ENCODE assay signal across 8 mouse cellular contexts in the genomic region with DNA sequence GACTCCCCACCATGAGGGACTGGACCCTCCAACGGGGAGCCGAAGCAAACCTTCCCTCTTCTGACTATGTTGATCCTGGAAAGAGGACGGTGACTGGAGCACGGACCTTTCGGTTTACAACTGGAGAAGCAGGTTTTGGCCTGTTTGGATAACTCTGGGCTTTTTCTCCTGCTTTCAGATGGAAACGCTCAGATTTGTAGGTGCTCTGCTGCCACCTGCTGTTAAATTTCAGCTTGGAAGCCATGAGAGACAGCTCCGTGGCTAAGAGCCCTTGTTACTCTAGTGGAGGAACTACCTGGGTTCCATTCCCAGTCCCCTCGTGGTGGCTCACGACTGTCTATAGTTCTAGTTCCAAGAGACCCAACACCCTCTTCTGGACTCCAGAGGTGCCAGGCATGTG. TPM values are rescaled to one million over a fixed set of nuclear protein-coding genes. Genes with fewer than 3 reads are reported as not detected.
DNase-seq lines count a peak whose midpoint lies in the region; ATAC-seq and TF ChIP-seq lines count a peak whose summit lies in the region.

No protein-coding gene starts in this region.

- H3K4me2 ChIP-seq in lung, embryonic 16.5 days (ENCODE audit: low read depth, low read length), result no peak overlapping the region

- intact Hi-C loops in heart, postnatal 36 days (cut with DNase I), result loop anchor here (1.0 kb wide), 1 partner anchor 96 kb away; no protein-coding TSS in a partner anchor

- no peak overlapping the region for H3K27ac ChIP-seq in ES-Bruce4 (ENCODE audit: insufficient read depth, low read length)
- H3K27ac ChIP-seq in layer of hippocampus, adult 2 months, result no peak overlapping the region
- H3K27ac ChIP-seq in lung, embryonic 16.5 days (ENCODE audit: low read length), result no peak overlapping the region

- DNase-seq in adrenal gland, adult 18-20 months (ENCODE audit: low spot score in 2 of 2), result peak; percentile 66 to 68
- peak; percentile 90 for DNase-seq in embryo, embryonic 10.5 days (ENCODE audit: low spot score)
- DNase-seq in heart, postnatal 36 days, result peak; percentile 61 to 72
- DNase-seq in layer of hippocampus, adult 2 months (ENCODE audit: low spot score in 2 of 2), result peak; percentile 74 to 81
- peak; percentile 73 for DNase-seq in right cerebral cortex, postnatal 25 days

- no peak for ATAC-seq in lung, embryonic 16.5 days (ENCODE audit: low read depth)
- no peak for ATAC-seq in monocyte, adult 5-6 weeks (replicated peaks; ENCODE audit: insufficient number of reproducible peaks, low FRiP score, low TSS enrichment, poor library complexity, severe bottlenecking)

- TF ChIP-seq POLR2A in ES-Bruce4 (IDR thresholded peaks at IDR 0.05; ENCODE audit: insufficient read depth, low read length), result no peak

- no peak overlapping the region for H3K9ac ChIP-seq in ES-Bruce4 (ENCODE audit: low read depth, poor library complexity, severe bottlenecking)
- H3K9ac ChIP-seq in lung, embryonic 16.5 days (ENCODE audit: low read length), result peak overlapping the region; percentile 54

- H3K27me3 ChIP-seq in ES-Bruce4 (ENCODE audit: control insufficient read depth, insufficient read depth, low read length, poor library complexity, severe bottlenecking), result no peaks in the 10 kb centered on the region
- H3K27me3 ChIP-seq in lung, embryonic 16.5 days (ENCODE audit: control insufficient read depth, insufficient read depth, low read depth, low read length), result no peaks in the 10 kb centered on the region

- no peaks in the 10 kb centered on the region for H3K36me3 ChIP-seq in ES-Bruce4 (ENCODE audit: control insufficient read depth, insufficient read depth, low read length, poor library complexity, severe bottlenecking)
- H3K36me3 ChIP-seq in lung, embryonic 16.5 days (ENCODE audit: control insufficient read depth, insufficient read depth, low read length), result no peaks in the 10 kb centered on the region

- peak; percentile 42 for TF ChIP-seq CTCF in ES-Bruce4 (IDR thresholded peaks at IDR 0.05; ENCODE audit: low read depth, low read length)
- peak; percentile 93 for TF ChIP-seq CTCF in layer of hippocampus, adult 2 months (conservative IDR thresholded peaks at IDR 0.05)

- no peaks in the 10 kb centered on the region for H3K9me3 ChIP-seq in ES-Bruce4 (replicated peaks; ENCODE audit: control insufficient read depth, insufficient read depth, low read length, poor library complexity, severe bottlenecking)
- no peaks in the 10 kb centered on the region for H3K9me3 ChIP-seq in lung, embryonic 16.5 days (ENCODE audit: control insufficient read depth, low read length)

- H3K4me1 ChIP-seq in ES-Bruce4 (ENCODE audit: control insufficient read depth, insufficient read depth, low read length), result no peaks in the 10 kb centered on the region
- no peaks in the 10 kb centered on the region for H3K4me1 ChIP-seq in lung, embryonic 16.5 days (replicated peaks; ENCODE audit: control insufficient read depth, insufficient read depth, low read length)

- no peak overlapping the region for H3K4me3 ChIP-seq in ES-Bruce4 (ENCODE audit: low read depth, low read length)
- H3K4me3 ChIP-seq in layer of hippocampus, adult 2 months, result no peak overlapping the region
- no peak overlapping the region for H3K4me3 ChIP-seq in lung, embryonic 16.5 days (ENCODE audit: low read length)

- WGBS in lung, embryonic 16.5 days, result 11% methylated on average over 9 of the region's 9 CpGs

- TF ChIP-seq EP300 in ES-Bruce4 (IDR thresholded peaks at IDR 0.05; ENCODE audit: insufficient read depth, low read depth, low read length), result no peak

RNA-seq across cellular contexts. Expression of a gene that starts 45.6 kb away (rescaled TPM):
- 0.35 and 0.69 TPM in 2 replicates for polyA plus RNA-seq in ES-Bruce4 (2011; ENCODE audit: insufficient read depth, insufficient read length, low read depth, missing spikeins)
- 10 to 100 TPM in 1 of 2 experiments, not detected in 1; 14.6 TPM for total RNA-seq in adrenal gland, adult 18-20 months (2021)
- total RNA-seq in heart, postnatal 36 days (2021), result under 1 TPM; 0.16 to 0.19 TPM
- total RNA-seq in layer of hippocampus, adult 2 months (2021), result 10 to 100 TPM; 22.0 to 23.1 TPM
- 0.11 and 0.13 TPM in 2 replicates for polyA plus RNA-seq in lung, embryonic 16.5 days (2015; fragmentation: Nextera tagmentation; extraction: Ambion mirVana)
- total RNA-seq in monocyte, adult 5-6 weeks (2017), result not detected in 3 replicates
